Mouse (Mus musculus) C2C12 (cell line): ENCODE results near the gene Bbs12.

ENCODE experiments used
- CTCF ChIP-seq: IDR thresholded peaks from one replicate; pipeline ENCODE4 v1.5.1; 2011; ENCODE audit not compliant: control insufficient read depth, insufficient read depth, insufficient read length
- FOSL1 ChIP-seq: IDR thresholded peaks from one replicate; pipeline ENCODE4 v1.8.0; 2011; ENCODE audit warnings: mild to moderate bottlenecking, low read length; ENCODE audit not compliant: poor library complexity, insufficient read depth, severe bottlenecking
- MAX ChIP-seq: IDR thresholded peaks from one replicate; pipeline ENCODE4 v1.6.1; 2011; ENCODE audit warnings: mild to moderate bottlenecking, control low read depth
- USF1 ChIP-seq: IDR thresholded peaks from one replicate; pipeline ENCODE4 v1.6.1; 2011; ENCODE audit warnings: low read depth, mild to moderate bottlenecking, control low read depth, moderate library complexity

DNA sequence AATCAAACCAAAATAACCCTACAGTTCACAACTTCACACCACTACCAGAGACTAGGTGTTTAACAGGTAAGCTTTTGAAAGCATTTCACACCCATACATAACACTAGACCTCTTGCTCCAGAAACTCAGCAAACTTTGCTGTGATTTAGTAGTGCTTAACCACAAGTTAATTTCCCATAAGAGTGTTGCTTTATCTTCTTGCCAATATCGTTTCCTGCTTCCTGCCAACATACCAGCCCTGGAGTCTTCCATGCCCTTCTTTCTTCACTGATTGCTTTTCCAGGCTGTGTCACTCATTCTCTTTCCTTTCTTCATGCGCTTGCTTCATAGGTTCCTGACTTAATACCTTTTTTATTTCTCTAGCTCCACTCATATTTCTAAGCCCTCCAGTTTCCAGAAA is 16.1 kb downstream of the Bbs12 start:
- TF ChIP-seq CTCF = no peak
- TF ChIP-seq USF1 = no peak
- no peak for TF ChIP-seq FOSL1
- TF ChIP-seq MAX = no peak
